Mouse (Mus musculus) megakaryocyte, embryonic 14.5 days (primary cell): ENCODE measurements at regions not wholly inside any gene's neighbourhood (a gene's known extent, or its start where the extent isn't known, plus 50 kb on each side); places are given as distances from the start of the nearest gene placed in this dataset.

Experiments used
- H3K27me3 ChIP-seq: replicated peaks from 2 replicates; pipeline ENCODE3; 2012; ENCODE audit warnings: inconsistent platforms
- H3K36me3 ChIP-seq: replicated peaks from 2 replicates; pipeline ENCODE3; 2012; ENCODE audit warnings: low read length, inconsistent platforms, mixed read lengths
- H3K4me1 ChIP-seq: 2 replicates; pipeline ENCODE4 v1.6.1; 2012; ENCODE audit warnings: inconsistent platforms
- H3K4me3 ChIP-seq: replicated peaks from 2 replicates; pipeline ENCODE3; 2012; ENCODE audit warnings: moderate library complexity, mild to moderate bottlenecking, inconsistent platforms
- H3K9me3 ChIP-seq: 2 replicates; pipeline ENCODE4 v1.6.1; 2012; ENCODE audit warnings: inconsistent platforms
- FLI1 ChIP-seq: IDR thresholded peaks from 2 replicates; pipeline ENCODE4 v1.6.1; 2012; ENCODE audit warnings: low read length, inconsistent platforms, mixed read lengths
- GATA1 ChIP-seq: IDR thresholded peaks from 3 replicates; pipeline ENCODE4 v1.6.1; 2012; ENCODE audit warnings: mixed read lengths, low read length, inconsistent platforms, borderline replicate concordance

DNA sequence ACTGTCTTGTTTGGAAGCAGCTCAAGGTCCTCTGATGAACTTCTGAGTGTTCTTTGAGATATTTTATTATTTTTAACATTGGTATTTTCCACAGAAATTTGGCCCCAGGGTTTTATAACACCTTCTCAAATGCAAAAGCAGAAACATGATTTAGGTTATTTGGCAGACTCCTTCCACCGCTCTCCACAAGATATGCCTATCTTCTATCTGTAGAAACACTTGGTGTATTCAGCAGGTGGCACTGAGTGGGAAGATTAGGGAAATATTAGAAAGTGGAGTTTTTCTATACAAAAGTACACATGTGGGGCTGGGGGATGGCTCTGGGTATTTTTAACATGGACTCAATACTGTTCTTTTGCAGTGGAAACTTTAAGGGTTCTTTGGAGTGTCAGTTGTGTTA is 475.3 kb downstream of the Dach1 start:
- H3K4me3 ChIP-seq, result no peak overlapping the region
- H3K9me3 ChIP-seq, result no peaks in the 10 kb centered on the region
- no peaks in the 10 kb centered on the region for H3K27me3 ChIP-seq
- H3K36me3 ChIP-seq, result no peaks in the 10 kb centered on the region
- TF ChIP-seq FLI1 (no peak), GATA1 (no peak)
- no peaks in the 10 kb centered on the region for H3K4me1 ChIP-seq

DNA sequence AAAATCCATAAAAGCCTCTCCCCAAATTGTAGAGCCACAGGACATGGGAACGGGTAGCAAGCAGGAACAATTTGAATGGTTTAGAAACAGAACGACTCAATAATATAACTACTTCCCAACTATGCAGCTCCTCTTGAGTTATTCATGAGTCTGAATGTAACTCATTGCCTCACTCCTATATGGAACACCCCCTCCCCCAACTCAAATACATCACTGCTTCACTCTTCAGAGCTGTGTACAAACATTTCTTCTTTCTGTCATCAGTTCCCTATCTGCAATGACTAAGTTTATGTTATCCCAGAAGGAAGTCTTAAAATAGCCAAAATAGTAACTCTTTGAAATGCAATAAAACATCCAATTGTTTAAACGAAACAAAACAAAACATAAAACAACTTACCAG is 484.9 kb downstream of the Dach1 start:
- Histone ChIP-seq H3K4me1 (no peaks in the 10 kb centered on the region), H3K36me3 (no peaks in the 10 kb centered on the region), H3K4me3 (no peak overlapping the region), H3K9me3 (no peaks in the 10 kb centered on the region), H3K27me3 (no peaks in the 10 kb centered on the region)
- TF ChIP-seq FLI1, result no peak
- no peak for TF ChIP-seq GATA1

DNA sequence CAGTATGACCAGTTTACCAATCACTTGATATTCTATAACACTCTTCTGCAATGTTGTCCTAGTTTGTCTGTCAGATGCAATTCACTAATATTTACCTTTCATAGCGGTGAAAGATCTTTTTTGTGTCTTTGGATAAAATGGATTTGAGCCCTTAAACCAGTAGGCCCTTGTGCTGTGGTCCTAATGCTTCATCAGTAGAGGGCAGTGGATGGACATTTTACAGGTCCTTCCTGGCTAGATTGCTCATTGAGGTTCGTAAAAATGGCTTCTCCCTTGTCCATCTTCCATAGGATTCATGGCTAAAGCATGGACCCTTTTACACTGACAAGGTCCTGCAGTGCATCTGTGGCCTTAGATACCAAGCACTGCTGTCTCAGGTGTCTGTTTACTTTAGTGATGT is 501.8 kb downstream of the Dach1 start:
- Histone ChIP-seq H3K9me3 (no peaks in the 10 kb centered on the region), H3K4me3 (no peak overlapping the region), H3K4me1 (no peaks in the 10 kb centered on the region), H3K27me3 (no peaks in the 10 kb centered on the region), H3K36me3 (no peaks in the 10 kb centered on the region)
- TF ChIP-seq FLI1 (no peak), GATA1 (no peak)

- TF ChIP-seq FLI1 (no peak), GATA1 (no peak)
- Histone ChIP-seq H3K4me1 (no peaks in the 10 kb centered on the region), H3K36me3 (no peaks in the 10 kb centered on the region), H3K27me3 (no peaks in the 10 kb centered on the region), H3K4me3 (no peak overlapping the region), H3K9me3 (no peaks in the 10 kb centered on the region)
Observed at GRCm38 (mm10) chr14:97638187-97638792, 531.3 kb downstream of the Dach1 start.

DNA sequence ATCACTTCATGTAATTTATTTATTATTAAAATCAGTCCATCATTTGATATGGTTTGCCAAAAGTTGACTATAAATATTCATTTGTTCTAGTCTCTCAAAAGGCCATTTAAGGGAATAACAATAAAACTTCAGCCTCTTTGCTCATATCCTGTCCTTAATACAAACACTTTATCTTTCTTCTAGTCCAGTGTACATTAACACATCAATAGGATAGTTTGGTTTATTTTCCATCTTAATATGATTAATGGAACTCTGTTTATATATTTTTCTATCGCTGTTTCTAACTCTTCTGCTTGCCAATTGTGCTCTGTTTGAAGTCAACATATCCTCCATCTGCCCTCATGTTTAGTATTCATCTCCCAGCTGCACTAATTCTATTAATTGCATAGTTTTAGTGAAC is 558.1 kb downstream of the Dach1 start:
- Histone ChIP-seq H3K36me3 (no peaks in the 10 kb centered on the region), H3K4me1 (no peaks in the 10 kb centered on the region), H3K4me3 (no peak overlapping the region), H3K27me3 (no peaks in the 10 kb centered on the region), H3K9me3 (no peaks in the 10 kb centered on the region)
- no peak for TF ChIP-seq GATA1
- no peak for TF ChIP-seq FLI1

DNA sequence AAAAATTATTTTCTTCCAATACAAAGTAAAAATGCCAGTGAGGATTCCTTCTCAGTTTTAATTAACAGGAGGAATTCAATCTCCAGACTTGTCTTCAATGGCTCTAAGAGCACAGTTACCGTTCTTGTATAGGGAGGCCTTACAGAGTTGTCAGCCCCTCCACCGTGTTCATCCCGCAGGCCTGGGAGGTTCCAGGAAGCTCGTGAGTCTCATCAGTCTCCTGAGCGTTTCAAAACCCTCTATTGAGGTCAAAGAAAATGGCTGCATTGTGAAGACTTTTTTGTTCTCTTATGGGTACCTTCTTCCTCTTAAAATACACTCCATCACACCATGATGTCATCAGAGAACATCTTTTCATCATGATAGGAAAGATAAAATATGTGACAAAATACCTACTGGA is 572.9 kb downstream of the Dach1 start:
- H3K4me3 ChIP-seq, result no peak overlapping the region
- H3K9me3 ChIP-seq, result no peaks in the 10 kb centered on the region
- H3K27me3 ChIP-seq, result no peaks in the 10 kb centered on the region
- H3K36me3 ChIP-seq, result no peaks in the 10 kb centered on the region
- no peak for TF ChIP-seq FLI1
- no peak for TF ChIP-seq GATA1
- H3K4me1 ChIP-seq, result no peaks in the 10 kb centered on the region

DNA sequence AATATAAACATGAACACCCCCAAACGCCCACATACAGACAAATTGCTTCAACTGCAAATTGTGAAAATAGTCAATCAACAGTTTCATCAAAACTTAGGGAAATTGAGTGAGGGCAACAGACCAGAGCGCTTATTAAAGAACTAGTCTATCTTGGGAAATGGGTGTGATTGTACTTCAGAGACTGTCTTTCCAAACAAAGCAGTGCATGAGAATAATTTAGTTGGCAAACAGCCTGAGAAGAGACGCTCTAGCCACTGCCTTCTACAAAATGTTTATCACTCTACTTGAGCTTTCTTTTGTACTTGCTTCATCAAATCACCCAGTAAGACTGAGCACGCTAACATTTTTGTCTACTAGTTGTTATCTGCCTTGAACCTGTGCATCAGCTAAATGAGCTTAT is 581.0 kb downstream of the Dach1 start:
- H3K4me3 ChIP-seq, result no peak overlapping the region
- TF ChIP-seq GATA1 (no peak), FLI1 (no peak)

DNA sequence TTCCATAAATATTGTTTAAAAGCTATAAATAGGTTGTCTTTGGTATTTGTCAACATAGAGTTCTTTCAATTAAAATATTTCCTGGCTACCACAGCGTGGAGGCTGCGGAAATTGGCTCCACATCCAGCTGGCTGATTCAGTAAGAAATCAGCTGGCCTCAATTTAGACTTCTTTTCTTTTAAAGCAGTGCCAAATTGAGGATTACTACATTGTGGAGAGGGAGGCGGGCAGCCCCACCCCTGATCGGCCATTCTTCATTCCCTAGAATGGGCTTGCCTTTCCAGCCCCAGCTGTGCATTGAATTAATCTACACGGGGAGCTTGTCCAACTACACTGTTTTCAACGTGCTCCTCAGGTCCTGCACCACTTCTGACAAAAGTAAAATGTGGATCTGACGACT is 581.4 kb downstream of the Dach1 start:
- TF ChIP-seq FLI1 (no peak), GATA1 (no peak)
- Histone ChIP-seq H3K9me3 (no peaks in the 10 kb centered on the region), H3K27me3 (no peaks in the 10 kb centered on the region), H3K4me3 (no peak overlapping the region), H3K36me3 (no peaks in the 10 kb centered on the region), H3K4me1 (no peaks in the 10 kb centered on the region)

More for the DNA sequence above, 581.0 kb downstream of the Dach1 start:
- Histone ChIP-seq H3K27me3 (no peaks in the 10 kb centered on the region), H3K36me3 (no peaks in the 10 kb centered on the region), H3K4me1 (no peaks in the 10 kb centered on the region), H3K9me3 (no peaks in the 10 kb centered on the region)

DNA sequence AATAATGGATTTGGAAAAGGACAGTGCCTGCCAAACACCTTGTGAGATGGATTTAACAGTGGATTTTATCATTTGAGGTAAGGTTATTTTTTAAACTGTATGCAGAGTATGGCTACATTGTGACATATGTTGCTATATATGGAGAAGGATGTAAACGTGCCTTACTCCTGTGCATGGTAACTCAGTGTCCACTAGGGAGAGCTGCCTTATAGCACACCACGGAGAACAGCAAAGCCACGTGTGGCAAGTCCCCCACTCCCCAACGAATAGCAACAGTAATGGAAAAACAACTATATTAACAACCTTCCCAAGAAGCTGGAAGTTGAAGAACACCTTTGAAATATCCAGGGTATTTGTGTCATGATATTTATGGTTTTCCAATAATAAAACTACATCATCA is 582.6 kb downstream of the Dach1 start:
- Histone ChIP-seq H3K4me1 (no peaks in the 10 kb centered on the region), H3K9me3 (no peaks in the 10 kb centered on the region), H3K36me3 (no peaks in the 10 kb centered on the region), H3K4me3 (no peak overlapping the region), H3K27me3 (no peaks in the 10 kb centered on the region)
- TF ChIP-seq GATA1 (no peak), FLI1 (no peak)

DNA sequence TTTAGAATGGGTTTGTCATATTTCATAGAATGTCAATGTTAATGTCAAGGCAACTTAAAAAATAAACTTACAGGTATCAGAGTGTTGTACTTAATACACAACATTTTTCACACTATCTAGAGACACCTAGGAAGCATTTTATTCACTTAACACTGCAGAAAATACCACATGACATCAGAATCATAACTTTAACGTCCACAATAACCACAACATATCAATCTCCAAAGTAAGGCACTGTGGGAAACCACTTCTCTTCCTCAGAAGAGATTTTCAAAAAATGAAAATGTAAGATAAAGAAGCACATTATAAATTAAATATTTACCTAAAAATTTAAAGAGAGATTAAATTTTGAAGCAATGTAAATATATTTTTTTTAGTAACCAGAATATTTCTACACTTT is 599.3 kb downstream of the Dach1 start:
- Histone ChIP-seq H3K9me3 (no peaks in the 10 kb centered on the region), H3K4me3 (no peak overlapping the region), H3K4me1 (no peaks in the 10 kb centered on the region), H3K36me3 (no peaks in the 10 kb centered on the region), H3K27me3 (no peaks in the 10 kb centered on the region)
- TF ChIP-seq GATA1, result no peak
